Mouse (Mus musculus) bone marrow, adult 2 months (tissue): ENCODE data around the gene Zfp846.

Experiments used
- CTCF ChIP-seq: fragments of 200-500 bp; IDR thresholded peaks from 2 replicates; pipeline ENCODE4 v1.5.1; 2011; ENCODE audit warnings: low read length, control low read depth; ENCODE audit not compliant: control insufficient read depth, insufficient read depth
- POLR2A ChIP-seq: fragments of 200-500 bp; IDR thresholded peaks from 2 replicates; pipeline ENCODE4 v1.6.1; 2011; ENCODE audit warnings: low read depth, mild to moderate bottlenecking, control low read depth, low read length, borderline replicate concordance; ENCODE audit not compliant: control insufficient read depth

DNA sequence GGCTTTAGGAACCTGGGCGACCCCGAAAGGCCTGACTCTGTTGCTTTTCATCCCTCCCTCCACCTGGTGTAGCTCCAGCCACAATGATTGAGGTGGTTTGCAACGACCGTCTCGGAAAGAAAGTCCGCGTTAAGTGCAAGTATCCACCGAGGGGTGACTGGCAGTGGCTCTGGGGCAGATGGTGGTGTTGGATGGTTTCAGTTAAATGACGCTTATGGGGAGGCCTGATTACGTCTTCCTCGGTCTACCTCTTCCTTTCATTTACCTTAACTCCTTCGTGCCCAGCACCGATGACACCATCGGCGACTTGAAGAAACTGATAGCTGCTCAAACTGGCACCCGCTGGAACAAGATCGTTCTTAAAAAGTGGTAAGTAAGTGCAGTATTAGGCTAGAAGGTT is 64.0 kb downstream of the Zfp846 start:
- TF ChIP-seq CTCF (no peak), POLR2A (no peak)
